Mouse (Mus musculus): ENCODE measurements around the gene Clstn3. TPM values are rescaled to one million over a fixed set of nuclear protein-coding genes. Genes with fewer than 3 reads are reported as not detected.
"Not testable (repeated sequence)": the region's sequence is repeated elsewhere in the genome, so short reads cannot be mapped to it uniquely, and the experiment has no call there.

Gene Clstn3
- total RNA-seq, 2 experiments from 2014 or later = 0.66 to 1.0 TPM

DNA sequence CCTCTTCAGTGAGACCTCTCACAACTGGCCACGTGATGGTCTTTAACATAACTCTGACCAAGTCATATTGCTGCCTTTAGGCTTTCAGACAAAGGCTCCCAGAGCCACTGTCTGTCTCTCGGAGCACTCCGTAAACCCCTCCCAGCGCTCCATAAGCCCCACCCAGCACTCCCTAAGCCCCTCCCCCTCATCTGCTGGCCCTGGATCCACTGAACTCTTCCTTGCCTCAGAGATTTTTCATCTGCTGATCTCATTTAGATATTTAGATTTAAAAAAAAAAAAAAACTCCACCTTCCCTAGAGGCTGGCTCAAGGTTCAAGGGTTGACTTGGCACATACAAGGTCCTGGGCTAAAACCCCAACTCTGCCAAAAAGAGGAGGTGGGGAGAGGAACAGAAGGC is 10.8 kb downstream of the Clstn3 start:
- DNase-seq = no peak
- intact Hi-C loops (cut with DNase I) = no loop called here

- intact Hi-C loops (cut with DNase I) = no loop called here
- no peak for DNase-seq
Measured at GRCm38 (mm10) chr6:124451995-124452394, 12.6 kb downstream of the Clstn3 start.

DNA sequence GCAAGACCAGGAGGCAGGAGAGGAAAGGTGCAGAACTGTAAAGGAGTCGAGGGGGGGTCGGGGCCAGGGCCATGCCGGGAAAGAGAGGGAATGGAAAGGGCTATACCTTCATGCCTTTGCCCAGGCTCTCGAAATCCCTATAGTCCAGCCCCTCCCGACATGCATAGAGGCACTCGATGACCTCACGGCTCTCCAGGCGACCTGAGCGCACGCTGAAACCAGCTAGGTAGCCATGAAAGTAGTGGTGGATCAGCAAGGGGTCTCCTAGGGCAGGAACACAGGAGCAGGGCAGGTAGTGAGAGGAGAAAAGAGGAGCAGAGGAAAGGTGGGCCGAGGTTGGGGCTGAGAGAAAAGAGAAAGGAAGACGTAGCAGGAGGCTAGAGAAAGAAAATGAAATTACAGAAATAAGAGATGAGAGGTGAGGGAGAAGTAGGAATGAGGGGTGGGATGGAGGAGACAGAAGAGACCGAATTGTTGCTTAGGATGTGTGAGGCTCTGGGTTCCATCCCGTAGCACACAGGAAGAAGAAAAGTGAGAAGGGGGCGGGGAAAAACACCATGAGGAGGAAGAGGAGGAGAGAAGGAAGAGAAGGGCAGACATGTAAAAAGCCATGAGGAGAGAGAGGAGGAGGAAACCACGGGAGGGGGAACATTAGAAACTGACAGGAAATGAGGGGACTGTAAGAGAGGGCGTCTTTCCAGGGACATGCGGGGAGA is 14.8 kb downstream of the Clstn3 start:
- intact Hi-C loops (cut with DNase I) = no loop called here
- no peak for DNase-seq

DNA sequence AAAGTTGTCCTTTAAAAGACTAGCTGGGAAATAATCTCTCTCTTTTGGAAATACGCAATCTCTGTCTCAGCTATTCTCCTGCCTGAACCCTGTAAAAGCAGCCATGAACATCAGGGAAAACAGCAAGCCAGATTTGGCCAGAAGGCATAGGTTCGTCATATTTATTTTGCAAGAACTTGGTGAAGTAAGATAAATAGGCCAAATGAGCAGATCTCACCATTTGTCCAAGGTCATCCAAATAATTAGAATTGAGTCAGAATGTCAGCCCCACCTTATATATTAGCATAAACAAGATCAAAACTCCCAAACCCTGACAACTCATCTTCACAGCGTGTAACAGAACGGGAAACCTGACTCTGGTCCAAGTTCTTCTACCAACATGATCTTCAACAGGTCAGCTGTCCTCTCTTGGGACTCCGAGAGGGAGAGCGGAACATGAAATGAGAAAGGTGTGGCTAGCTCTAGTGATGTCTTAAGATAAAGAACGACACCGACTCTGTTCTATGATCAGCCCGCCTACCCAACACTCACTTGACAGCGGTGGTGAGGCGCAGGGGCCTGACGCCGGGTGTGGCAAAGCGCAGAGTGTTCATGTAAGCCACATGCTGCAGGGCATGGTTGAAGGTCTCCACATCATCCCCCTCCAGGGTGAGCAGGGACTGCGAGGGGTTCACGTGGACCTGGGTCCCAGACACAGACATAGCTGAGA is 15.5 kb downstream of the Clstn3 start:
- DNase-seq = no peak
- intact Hi-C loops (cut with DNase I) = no loop called here

DNA sequence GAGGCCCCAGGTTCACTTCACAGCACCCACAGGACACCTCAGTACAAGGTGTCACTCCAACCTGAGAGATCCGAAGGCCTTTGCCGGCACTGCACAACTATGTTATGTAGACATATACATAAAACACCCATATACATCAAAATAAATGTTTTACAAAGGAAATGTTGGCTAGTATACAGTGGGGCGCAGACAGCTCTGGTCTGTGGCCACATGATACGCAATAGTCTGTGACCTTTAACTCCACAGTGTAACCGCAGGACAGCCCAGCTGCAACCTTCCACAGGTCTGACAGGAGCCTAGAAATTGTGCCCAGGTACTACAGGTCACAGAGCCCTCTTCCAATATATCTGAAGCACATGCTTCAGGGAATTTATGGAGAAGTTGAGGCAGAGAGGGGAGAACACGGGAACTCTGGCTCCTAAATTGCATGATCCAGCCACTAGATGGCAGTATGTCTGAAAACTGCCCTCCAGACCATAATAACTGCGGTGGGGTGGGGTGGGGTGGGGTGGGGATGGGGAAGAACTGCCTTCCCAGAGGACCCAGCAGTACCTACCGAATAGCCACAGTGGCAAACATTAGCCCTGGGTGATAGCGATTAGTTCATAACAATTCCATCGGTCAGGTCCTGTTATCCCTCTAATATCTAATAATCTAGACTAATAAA is 16.3 kb downstream of the Clstn3 start:
- intact Hi-C loops (cut with DNase I) = no loop called here
- DNase-seq = no peak

- intact Hi-C loops (cut with DNase I) = no loop called here
Measured at GRCm38 (mm10) chr6:124447356-124447755, 17.2 kb downstream of the Clstn3 start.

GRCm38 (mm10) chr6:124446459-124446858 is 18.1 kb downstream of the Clstn3 start:
- intact Hi-C loops (cut with DNase I) = no loop called here
- no peak for DNase-seq

More at GRCm38 (mm10) chr6:124447356-124447755, 17.2 kb downstream of the Clstn3 start:
- no peak for DNase-seq

DNA sequence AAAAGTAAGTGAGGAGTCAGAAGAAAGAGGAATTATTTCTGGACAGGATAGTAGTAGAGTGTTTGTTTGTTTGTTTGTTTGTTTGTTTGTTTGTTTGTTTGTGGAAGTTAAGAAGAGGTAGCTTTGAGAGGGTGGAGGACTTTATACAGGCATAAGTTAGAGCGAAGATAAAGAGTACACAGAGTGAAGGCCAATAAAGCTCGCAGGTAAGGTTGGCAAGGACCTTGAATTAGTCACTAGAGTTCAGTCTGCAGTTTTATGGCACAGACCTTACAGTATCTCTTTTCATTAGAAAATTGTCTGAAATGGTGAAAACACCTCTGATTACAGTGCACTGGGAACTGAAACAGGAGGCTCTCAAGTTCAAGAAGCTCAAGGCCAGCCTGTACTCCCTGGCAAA is 18.6 kb downstream of the Clstn3 start:
- no peak for DNase-seq
- intact Hi-C loops (cut with DNase I) = no loop called here

DNA sequence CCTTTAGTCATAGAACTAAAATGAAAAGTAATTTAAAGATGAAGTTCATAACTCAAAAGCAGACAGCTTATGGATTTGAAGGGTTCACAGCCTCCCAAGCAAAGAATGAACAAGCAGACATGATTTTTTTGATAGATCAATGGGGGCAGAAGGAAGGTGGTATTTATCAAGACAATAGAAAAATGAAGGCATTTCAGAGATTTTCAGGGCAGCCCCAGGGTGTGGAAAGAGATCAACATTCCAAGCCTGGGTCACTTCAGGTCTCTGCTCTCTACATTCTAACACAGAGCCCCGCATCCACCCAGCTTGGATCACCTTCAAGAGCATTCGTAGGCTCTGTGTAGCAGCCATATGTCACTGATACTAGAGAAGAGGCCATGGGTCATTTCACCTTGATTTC is 21.3 kb downstream of the Clstn3 start:
- DNase-seq = no peak
- intact Hi-C loops (cut with DNase I) = no loop called here

DNA sequence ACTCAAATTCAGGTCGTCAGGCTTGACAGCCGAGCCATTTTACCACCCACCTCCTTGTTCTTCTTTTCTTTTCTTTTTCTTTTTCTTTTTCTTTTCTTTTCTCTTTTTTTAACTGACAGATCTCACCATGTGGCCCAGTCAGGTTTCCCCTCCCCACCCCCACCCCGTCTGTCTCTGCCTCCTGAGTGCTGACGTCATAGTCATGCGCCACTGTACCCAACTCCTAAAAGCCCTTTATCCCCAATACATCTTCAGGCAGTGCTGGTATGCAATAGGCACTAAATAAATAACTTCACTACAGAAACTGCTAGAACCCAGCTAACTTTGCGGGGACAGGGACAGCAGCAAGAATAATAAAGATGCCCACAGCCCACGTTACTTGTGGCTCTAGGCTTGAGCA is 28.3 kb downstream of the Clstn3 start:
- DNase-seq = no peak
- intact Hi-C loops (cut with DNase I) = no loop called here

GRCm38 (mm10) chr6:124435173-124435572 is 29.4 kb downstream of the Clstn3 start:
- no peak for DNase-seq
- intact Hi-C loops (cut with DNase I) = no loop called here

DNA sequence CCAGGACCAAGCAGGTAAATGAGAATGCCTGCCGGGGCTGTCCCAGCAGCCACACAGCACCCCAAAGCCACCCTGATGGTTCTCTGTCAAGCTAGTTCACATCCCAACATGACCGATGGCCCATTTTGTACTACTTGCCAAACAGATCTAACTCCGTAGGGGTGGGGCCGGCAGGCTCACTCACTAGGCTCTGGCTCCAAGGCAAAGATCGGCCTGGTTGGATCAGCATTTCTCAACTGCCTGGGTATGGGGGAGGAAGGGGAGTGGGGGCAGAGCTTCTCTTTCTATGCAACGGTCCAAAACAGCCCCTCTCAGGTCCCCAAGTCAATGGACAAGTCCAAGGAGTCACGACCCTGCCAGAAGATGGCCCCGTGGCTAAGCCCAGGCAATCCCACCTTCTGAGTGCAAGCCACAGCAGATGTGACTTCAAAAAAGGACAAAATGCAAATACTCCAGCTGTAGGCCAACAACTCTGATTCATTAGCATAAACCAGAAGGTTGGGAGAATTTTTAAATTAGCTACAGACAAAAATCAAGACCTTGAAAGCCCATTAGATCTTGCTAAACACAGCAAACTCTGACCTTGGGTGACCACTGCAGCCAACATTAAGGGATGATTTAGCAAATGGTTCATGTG is 30.8 kb downstream of the Clstn3 start:
- DNase-seq = no peak
- intact Hi-C loops (cut with DNase I) = no loop called here

GRCm38 (mm10) chr6:124430784-124431495 is 33.7 kb downstream of the Clstn3 start:
- intact Hi-C loops (cut with DNase I) = no loop called here
- DNase-seq = no peak

GRCm38 (mm10) chr6:124430379-124430778 is 34.2 kb downstream of the Clstn3 start:
- no peak for DNase-seq
- intact Hi-C loops (cut with DNase I) = no loop called here

- no peak for DNase-seq
- intact Hi-C loops (cut with DNase I) = no loop called here
Measured at GRCm38 (mm10) chr6:124427791-124428576, 36.6 kb downstream of the Clstn3 start.

DNA sequence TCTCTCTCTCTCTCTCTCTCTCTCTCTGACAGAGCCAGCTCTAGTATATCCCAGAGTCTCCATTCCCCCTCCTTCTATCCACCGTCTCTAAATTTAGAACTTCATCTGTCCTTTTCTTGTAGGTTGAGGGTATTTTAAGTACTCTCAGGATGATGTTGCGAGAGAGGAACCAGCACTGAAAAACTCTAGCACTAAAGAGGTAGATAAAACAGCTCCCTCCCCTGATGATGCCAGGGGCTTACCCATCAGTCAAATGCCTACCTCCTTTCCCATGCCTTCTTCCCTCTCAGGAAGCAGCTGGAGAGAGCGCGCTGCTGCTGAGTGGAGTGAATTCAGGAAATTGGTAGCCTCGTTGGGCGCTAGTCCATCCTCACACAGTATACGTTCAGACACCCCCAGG is 37.3 kb downstream of the Clstn3 start:
- no peak for DNase-seq
- intact Hi-C loops (cut with DNase I) = no loop called here

- DNase-seq = no peak
- intact Hi-C loops (cut with DNase I) = no loop called here
Measured at GRCm38 (mm10) chr6:124426604-124427003, 38.0 kb downstream of the Clstn3 start.

DNA sequence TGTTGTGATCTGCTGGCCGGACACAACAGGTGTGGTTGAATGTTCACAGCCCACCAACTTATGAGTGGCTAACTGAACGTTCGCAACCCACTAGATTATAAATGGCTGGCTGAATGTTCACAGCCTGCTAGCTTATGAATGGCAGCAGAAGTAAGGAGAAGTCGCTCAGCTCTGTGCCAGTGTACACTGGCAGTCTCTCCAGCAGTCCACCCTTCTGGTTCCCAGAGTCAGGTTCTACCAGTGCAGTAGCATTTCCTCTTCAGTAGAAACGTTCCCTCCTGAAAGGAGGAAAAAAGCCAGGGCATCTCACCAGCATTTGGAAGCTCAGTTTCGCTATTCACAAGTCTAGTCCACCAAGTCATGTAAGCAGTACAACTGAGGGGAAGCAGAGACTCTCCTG is 39.1 kb downstream of the Clstn3 start:
- intact Hi-C loops (cut with DNase I) = no loop called here
- no peak for DNase-seq

GRCm38 (mm10) chr6:124425042-124425441 is 39.6 kb downstream of the Clstn3 start:
- intact Hi-C loops (cut with DNase I); DNase-seq: not testable (repeated sequence)

DNA sequence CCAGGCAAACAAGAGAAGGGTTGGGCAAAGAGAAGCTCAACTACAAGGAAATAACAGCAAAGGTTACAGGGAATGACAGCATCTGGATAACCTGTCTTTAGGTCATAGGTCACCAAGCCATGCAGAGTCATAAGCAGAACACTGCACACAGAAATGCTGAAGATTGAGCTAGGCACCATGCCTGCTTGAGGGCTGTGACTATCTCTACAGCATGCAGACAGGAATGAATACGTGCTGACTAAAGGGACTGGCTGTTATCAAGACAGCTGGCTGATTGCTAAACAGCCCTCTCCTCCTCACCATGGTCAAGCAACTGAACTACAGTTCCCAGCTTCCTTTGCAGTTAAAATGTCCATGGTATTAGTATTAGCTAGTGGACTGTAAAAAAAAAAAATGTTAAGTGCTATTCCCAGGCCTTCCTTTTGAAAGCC is 40.5 kb downstream of the Clstn3 start:
- intact Hi-C loops (cut with DNase I) = no loop called here
- DNase-seq = no peak

Measured in gastrocnemius, postnatal 36 days (tissue).